Mouse (Mus musculus) heart, embryonic 11.5 days (tissue): ENCODE measurements around the gene Serpina9. TPM values are rescaled to one million over a fixed set of nuclear protein-coding genes. Genes with fewer than 3 reads are reported as not detected.

ENCODE experiments used
- ATAC-seq: fragments of 200-750 bp; cut with Nextera tagmentation; replicated peaks from 2 replicates; pipeline ENCODE4 v1.8.0; 2017; ENCODE audit warnings: moderate library complexity; ENCODE audit not compliant: insufficient number of reproducible peaks, low FRiP score, low TSS enrichment
- H3K27ac ChIP-seq: fragments of 300-500 bp; sonication (generic); 2 replicates; pipeline ENCODE4 v1.5.1; 2014; ENCODE audit warnings: mild to moderate bottlenecking, low read depth, low read length
- H3K27me3 ChIP-seq: fragments of 300-500 bp; sonication (generic); 2 replicates; pipeline ENCODE4 v1.6.1; 2014; ENCODE audit warnings: mild to moderate bottlenecking, low read length, mixed read lengths; ENCODE audit not compliant: control insufficient read depth, insufficient read depth
- H3K36me3 ChIP-seq: fragments of 300-500 bp; sonication (generic); 2 replicates; pipeline ENCODE4 v1.6.1; 2014; ENCODE audit warnings: mild to moderate bottlenecking, low read length, moderate library complexity, mixed read lengths; ENCODE audit not compliant: control insufficient read depth, insufficient read depth
- H3K4me1 ChIP-seq: fragments of 300-500 bp; sonication (generic); 2 replicates; pipeline ENCODE4 v1.6.1; 2014; ENCODE audit warnings: low read length; ENCODE audit not compliant: control insufficient read depth, insufficient read depth
- H3K4me2 ChIP-seq: fragments of 300-500 bp; sonication (generic); 2 replicates; pipeline ENCODE4 v1.6.1; 2014; ENCODE audit warnings: mild to moderate bottlenecking, moderate library complexity
- H3K4me3 ChIP-seq: fragments of 300-500 bp; sonication (generic); 2 replicates; pipeline ENCODE4 v1.5.1; 2014; ENCODE audit warnings: low read depth, low read length
- H3K9ac ChIP-seq: fragments of 300-500 bp; sonication (generic); 2 replicates; pipeline ENCODE4 v1.6.1; 2014; ENCODE audit warnings: mild to moderate bottlenecking, low read depth, low read length, moderate library complexity
- H3K9me3 ChIP-seq: fragments of 300-500 bp; sonication (generic); replicated peaks from 2 replicates; pipeline ENCODE4 v1.6.1; 2016; ENCODE audit warnings: low read length; ENCODE audit not compliant: control insufficient read depth
- WGBS: fragments of 180-500 bp; shearing (Covaris S2); extraction: QIAGEN DNeasy Blood & Tissue Kit; methylation state at CpG from one replicate; pipeline ENCODE4 v1.1.7; 2014; ENCODE audit not compliant: insufficient replicate concordance; 5-methylcytosine and 5-hydroxymethylcytosine counted together
- polyA plus RNA-seq: library from polyadenylated mRNA; unstranded; fragments of >200 nt; fragmentation: Nextera tagmentation; extraction: Ambion mirVana; gene quantifications from 2 replicates; pipeline ENCODE4 v1.2.1, GENCODE M21; 2014

Serpina9 gene
- polyA plus RNA-seq, 1 experiment from 2014 or later: 0.04 TPM

DNA sequence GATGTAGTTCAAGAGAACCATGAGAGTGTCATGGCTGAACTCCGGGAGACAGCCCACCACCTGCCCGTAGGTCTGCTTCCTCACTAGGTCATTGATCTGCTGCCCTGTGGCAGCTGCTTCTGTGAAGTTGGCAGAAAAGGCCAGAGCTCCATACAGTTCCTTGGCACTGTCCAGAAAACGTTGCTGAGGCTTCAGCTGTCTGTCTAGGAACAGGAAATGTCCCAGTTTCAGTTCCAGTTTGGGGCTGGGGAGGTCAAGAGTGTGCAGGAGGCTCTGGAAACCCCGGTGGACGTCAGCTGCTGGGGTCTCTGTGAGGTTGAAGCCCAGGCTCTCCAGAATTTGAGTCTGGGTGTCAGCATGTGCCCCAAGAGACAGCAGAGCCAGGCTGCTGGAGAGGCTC is 27.7 kb downstream of the Serpina9 start:
- WGBS: 59% methylated on average over 5 of the region's 5 CpGs
- Histone ChIP-seq H3K9me3 (no peaks in the 10 kb centered on the region), H3K36me3 (no peaks in the 10 kb centered on the region), H3K4me2 (no peak overlapping the region), H3K9ac (no peak overlapping the region), H3K4me1 (no peaks in the 10 kb centered on the region), H3K27me3 (0 out of 2 replicates have a peak, but pooled peaks cover 3% of the 10 kb centered on the region), H3K4me3 (no peak overlapping the region), H3K27ac (no peak overlapping the region)
- ATAC-seq: no peak

- Histone ChIP-seq H3K4me3 (no peak overlapping the region), H3K27me3 (0 out of 2 replicates have a peak, but pooled peaks cover 3% of the 10 kb centered on the region), H3K27ac (no peak overlapping the region), H3K4me2 (no peak overlapping the region), H3K4me1 (no peaks in the 10 kb centered on the region), H3K9me3 (no peaks in the 10 kb centered on the region), H3K36me3 (no peaks in the 10 kb centered on the region), H3K9ac (no peak overlapping the region)
- WGBS: 56% methylated on average over 4 of the region's 4 CpGs
- ATAC-seq: no peak
These were observed 28.6 kb downstream of the Serpina9 start for GRCm38 (mm10) chr12:103984935-103985334.

- 52% methylated on average over 7 of the region's 7 CpGs for WGBS
- Histone ChIP-seq H3K9me3 (no peaks in the 10 kb centered on the region), H3K4me2 (no peak overlapping the region), H3K27me3 (no peaks in the 10 kb centered on the region), H3K4me3 (no peak overlapping the region), H3K36me3 (no peaks in the 10 kb centered on the region), H3K27ac (no peak overlapping the region), H3K9ac (no peak overlapping the region), H3K4me1 (no peaks in the 10 kb centered on the region)
- ATAC-seq: no peak
These were observed 31.8 kb downstream of the Serpina9 start for GRCm38 (mm10) chr12:103981646-103982360.

DNA sequence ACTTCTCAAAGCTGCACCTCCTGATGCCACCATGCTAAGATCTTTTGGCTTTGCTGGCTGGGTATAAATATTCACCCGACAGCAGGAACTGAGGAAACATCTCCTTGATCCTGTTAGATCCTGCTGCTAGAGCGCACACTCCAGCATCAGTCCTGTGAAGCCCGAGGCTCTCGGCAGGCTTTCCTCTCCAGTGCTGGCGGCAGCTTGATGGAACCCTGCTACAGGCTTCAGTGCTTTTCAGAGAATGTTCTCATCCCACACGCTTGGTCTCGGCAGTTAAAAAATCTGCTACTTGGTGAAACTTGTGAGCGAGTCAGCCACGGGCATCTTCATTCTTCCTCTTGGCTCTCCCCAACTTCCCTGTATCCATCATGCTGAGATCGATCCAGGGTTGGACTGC is 35.3 kb downstream of the Serpina9 start:
- Histone ChIP-seq H3K4me3 (no peak overlapping the region), H3K4me1 (no peaks in the 10 kb centered on the region), H3K27me3 (no peaks in the 10 kb centered on the region), H3K9me3 (no peaks in the 10 kb centered on the region), H3K9ac (no peak overlapping the region), H3K4me2 (no peak overlapping the region), H3K36me3 (no peaks in the 10 kb centered on the region), H3K27ac (no peak overlapping the region)
- 75% methylated on average over 10 of the region's 10 CpGs for WGBS
- ATAC-seq: no peak

DNA sequence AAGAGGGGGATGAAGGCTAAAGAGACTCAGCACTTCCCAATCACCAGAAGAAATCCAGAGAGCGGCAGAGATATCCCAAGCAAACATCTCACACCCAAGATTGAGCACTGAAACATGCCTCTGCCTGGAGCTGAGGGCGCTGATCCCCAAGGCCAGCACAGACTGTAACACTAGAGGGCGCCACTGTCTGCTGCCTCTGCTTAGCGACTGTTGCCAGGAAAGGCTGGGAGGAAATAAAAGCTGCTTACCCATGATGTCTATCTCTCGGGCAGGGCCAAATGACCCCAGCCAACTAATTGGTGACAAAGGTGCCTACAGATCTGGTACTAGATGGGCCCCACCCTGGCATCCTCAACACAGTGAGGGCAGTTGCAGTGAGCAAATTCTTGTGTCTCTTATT is 35.7 kb downstream of the Serpina9 start:
- H3K36me3 ChIP-seq: no peaks in the 10 kb centered on the region
- H3K9ac ChIP-seq: no peak overlapping the region
- no peak overlapping the region for H3K27ac ChIP-seq
- no peaks in the 10 kb centered on the region for H3K4me1 ChIP-seq
- no peak for ATAC-seq
- no peaks in the 10 kb centered on the region for H3K9me3 ChIP-seq
- H3K27me3 ChIP-seq: no peaks in the 10 kb centered on the region
- 30% methylated on average over 5 of the region's 5 CpGs for WGBS
- H3K4me2 ChIP-seq: no peak overlapping the region
- H3K4me3 ChIP-seq: no peak overlapping the region

GRCm38 (mm10) chr12:103977060-103977459 is 36.5 kb downstream of the Serpina9 start:
- Histone ChIP-seq H3K9ac (no peak overlapping the region), H3K4me2 (no peak overlapping the region), H3K36me3 (no peaks in the 10 kb centered on the region), H3K9me3 (no peaks in the 10 kb centered on the region), H3K27me3 (no peaks in the 10 kb centered on the region), H3K27ac (no peak overlapping the region), H3K4me3 (no peak overlapping the region), H3K4me1 (no peaks in the 10 kb centered on the region)
- 57% methylated on average over 3 of the region's 3 CpGs for WGBS
- ATAC-seq: no peak

DNA sequence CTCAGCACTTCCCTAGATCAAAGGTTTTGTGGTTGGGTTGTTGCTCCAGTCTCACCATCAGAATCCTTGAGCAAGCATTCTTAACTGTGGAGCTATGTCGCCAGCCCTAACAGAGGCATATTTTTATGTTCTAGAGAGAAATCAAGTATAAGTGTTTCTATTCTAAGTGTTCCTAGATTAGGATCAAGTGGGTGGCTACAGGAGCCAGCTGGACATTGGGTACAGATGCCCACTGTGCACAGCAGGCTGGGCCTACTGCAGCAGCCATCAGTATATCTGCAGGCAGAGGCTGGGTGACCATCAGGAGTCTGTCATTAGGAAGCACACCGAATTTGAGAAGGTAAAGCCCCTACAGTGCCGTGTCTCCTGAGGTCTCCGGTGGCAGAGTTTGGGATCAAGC is 42.5 kb downstream of the Serpina9 start:
- ATAC-seq: no peak
- H3K27ac ChIP-seq: no peak overlapping the region
- WGBS: 83% methylated on average over 4 of the region's 4 CpGs

DNA sequence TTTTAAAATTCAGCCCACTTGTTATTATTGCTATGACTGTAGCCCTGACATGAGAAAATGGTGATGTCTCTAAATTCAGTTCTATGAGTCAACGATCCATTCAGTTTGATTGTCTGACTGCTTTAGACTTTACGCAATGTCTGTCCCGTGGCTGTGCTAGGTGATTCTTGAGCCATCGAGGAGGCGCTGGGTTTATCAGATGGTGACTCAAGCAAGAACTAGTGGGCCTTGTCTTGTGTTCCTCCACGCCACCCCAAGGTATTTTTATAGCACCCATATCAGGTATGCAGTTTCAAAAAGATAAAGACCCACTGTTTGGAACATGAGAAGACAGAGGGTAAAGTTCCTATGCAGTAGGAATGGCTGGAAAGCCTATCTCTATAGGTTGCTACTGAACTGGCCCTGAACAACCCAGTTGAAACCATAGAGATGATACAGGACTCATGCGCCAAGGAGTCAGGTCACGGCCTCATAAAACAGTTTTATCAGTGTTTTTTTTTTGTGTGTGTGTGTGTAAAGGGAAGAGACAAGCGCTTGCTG is 43.9 kb downstream of the Serpina9 start:
- Histone ChIP-seq H3K4me2 (no peak overlapping the region), H3K4me1 (no peaks in the 10 kb centered on the region), H3K9ac (no peak overlapping the region), H3K9me3 (peaks cover 3% of the 10 kb centered on the region; the same call in 1 of the 2 replicates), H3K4me3 (no peak overlapping the region), H3K27ac (no peak overlapping the region), H3K27me3 (no peaks in the 10 kb centered on the region), H3K36me3 (no peaks in the 10 kb centered on the region)
- ATAC-seq: no peak
- WGBS: 80% methylated on average over 9 of the region's 9 CpGs

More for the DNA sequence above, 42.5 kb downstream of the Serpina9 start:
- H3K36me3 ChIP-seq: no peaks in the 10 kb centered on the region
- peaks cover 3% of the 10 kb centered on the region; the same call in 1 of the 2 replicates for H3K9me3 ChIP-seq
- no peaks in the 10 kb centered on the region for H3K27me3 ChIP-seq
- no peak overlapping the region for H3K4me3 ChIP-seq
- no peak overlapping the region for H3K4me2 ChIP-seq
- H3K4me1 ChIP-seq: no peaks in the 10 kb centered on the region
- H3K9ac ChIP-seq: no peak overlapping the region

DNA sequence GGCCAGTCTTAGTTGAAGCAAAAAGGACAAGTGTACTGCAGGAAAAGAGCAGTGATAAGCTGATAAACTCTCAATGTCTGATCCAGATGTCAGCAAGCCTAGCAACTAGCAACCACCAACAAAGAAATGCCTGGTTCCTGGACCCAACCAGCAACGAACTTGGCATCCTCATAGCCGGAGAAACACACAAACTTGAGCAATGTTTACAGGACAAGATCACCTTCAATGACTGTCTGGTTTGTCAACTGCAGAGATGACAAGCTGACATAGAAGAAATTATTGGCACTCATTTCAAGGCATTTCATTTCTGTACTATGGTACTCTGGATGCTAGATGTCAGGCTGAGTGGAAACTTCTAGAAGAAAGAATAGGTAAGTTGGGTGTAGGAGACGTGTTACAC is 46.8 kb downstream of the Serpina9 start:
- Histone ChIP-seq H3K36me3 (no peaks in the 10 kb centered on the region), H3K27ac (no peak overlapping the region), H3K4me2 (no peak overlapping the region), H3K4me3 (no peak overlapping the region), H3K9me3 (peaks cover 3% of the 10 kb centered on the region), H3K9ac (no peak overlapping the region), H3K4me1 (no peaks in the 10 kb centered on the region), H3K27me3 (no peaks in the 10 kb centered on the region)
- 61% methylated on average over 3 of the region's 3 CpGs for WGBS
- ATAC-seq: no peak
